Mouse (Mus musculus): ENCODE measurements around the gene Ccl5. TPM values are rescaled to one million over a fixed set of nuclear protein-coding genes. Genes with fewer than 3 reads are reported as not detected.

Gene Ccl5
- polyA plus RNA-seq, 1 experiment, result 519 TPM

- Histone ChIP-seq H3K36me3 (ENCODE audit: control insufficient read depth, insufficient read depth, low read length) (no peaks in the 10 kb centered on the region), H3K27me3 (ENCODE audit: control insufficient read depth, insufficient read depth, low read length) (no peaks in the 10 kb centered on the region), H3K4me1 (ENCODE audit: control insufficient read depth, insufficient read depth, insufficient read length) (peaks cover 12% of the 10 kb centered on the region; the same call in 1 of the 2 replicates), H3K27ac (ENCODE audit: insufficient read depth, low read length) (no peak overlapping the region), H3K4me3 (ENCODE audit: extremely low read depth, insufficient read depth, insufficient read length) (no peak overlapping the region)
- DNase-seq (ENCODE audit: low read depth in 1 of 2, low spot score in 2 of 2), result no peak
- WGBS, result 44% methylated on average over 7 of the region's 7 CpGs
- TF ChIP-seq CTCF (IDR thresholded peaks at IDR 0.05; ENCODE audit: extremely low read depth, insufficient read depth, insufficient read length, insufficient replicate concordance), result no peak
- no peak for TF ChIP-seq POLR2A (IDR thresholded peaks at IDR 0.05; ENCODE audit: low read depth, low read length)
These were observed 38.9 kb upstream of the Ccl5 start for GRCm38 (mm10) chr11:83569249-83569648.

DNA sequence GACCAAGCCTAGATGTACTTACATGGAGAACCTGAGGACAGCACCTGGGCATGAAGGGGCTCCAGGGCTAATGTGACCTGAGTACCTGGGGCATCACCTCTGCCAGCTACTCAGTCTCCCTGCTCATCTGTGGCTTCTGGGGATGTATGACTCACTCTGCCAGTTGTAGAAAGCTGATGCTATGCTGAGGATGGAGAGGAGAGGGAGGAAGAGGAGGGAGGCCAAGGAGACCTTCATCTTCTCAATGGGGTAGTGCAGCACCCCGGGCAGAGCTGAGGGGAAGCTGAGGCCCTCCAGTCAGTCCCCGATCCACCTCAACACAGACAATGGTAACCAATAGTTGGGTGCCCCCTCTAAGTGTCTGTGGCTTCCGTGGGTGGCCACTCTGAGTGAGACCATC is 38.5 kb upstream of the Ccl5 start:
- no peaks in the 10 kb centered on the region for H3K27me3 ChIP-seq (ENCODE audit: control insufficient read depth, insufficient read depth, low read length)
- no peak overlapping the region for H3K4me3 ChIP-seq (ENCODE audit: extremely low read depth, insufficient read depth, insufficient read length)
- H3K4me1 ChIP-seq (ENCODE audit: control insufficient read depth, insufficient read depth, insufficient read length), result peaks cover 12% of the 10 kb centered on the region; the same call in 1 of the 2 replicates
- WGBS, result 50% methylated on average over 3 of the region's 3 CpGs
- H3K27ac ChIP-seq (ENCODE audit: insufficient read depth, low read length), result no peak overlapping the region
- TF ChIP-seq POLR2A (IDR thresholded peaks at IDR 0.05; ENCODE audit: low read depth, low read length), result no peak
- no peak for TF ChIP-seq CTCF (IDR thresholded peaks at IDR 0.05; ENCODE audit: extremely low read depth, insufficient read depth, insufficient read length, insufficient replicate concordance)
- no peak for DNase-seq (ENCODE audit: low read depth in 1 of 2, low spot score in 2 of 2)
- no peaks in the 10 kb centered on the region for H3K36me3 ChIP-seq (ENCODE audit: control insufficient read depth, insufficient read depth, low read length)

- Histone ChIP-seq H3K36me3 (ENCODE audit: control insufficient read depth, insufficient read depth, low read length) (no peaks in the 10 kb centered on the region), H3K4me3 (ENCODE audit: extremely low read depth, insufficient read depth, insufficient read length) (no peak overlapping the region), H3K4me1 (ENCODE audit: control insufficient read depth, insufficient read depth, insufficient read length) (peaks cover 12% of the 10 kb centered on the region; the same call in 1 of the 2 replicates), H3K27ac (ENCODE audit: insufficient read depth, low read length) (no peak overlapping the region), H3K27me3 (ENCODE audit: control insufficient read depth, insufficient read depth, low read length) (no peaks in the 10 kb centered on the region)
- 87% methylated on average over 9 of the region's 9 CpGs for WGBS
- no peak for DNase-seq (ENCODE audit: low read depth in 1 of 2, low spot score in 2 of 2)
- TF ChIP-seq POLR2A (IDR thresholded peaks at IDR 0.05; ENCODE audit: low read depth, low read length) (no peak), CTCF (IDR thresholded peaks at IDR 0.05; ENCODE audit: extremely low read depth, insufficient read depth, insufficient read length, insufficient replicate concordance) (no peak)
These were observed 37.7 kb upstream of the Ccl5 start for GRCm38 (mm10) chr11:83568061-83568460.

GRCm38 (mm10) chr11:83567311-83567710 is 37.0 kb upstream of the Ccl5 start:
- 79% methylated on average over 7 of the region's 7 CpGs for WGBS
- no peaks in the 10 kb centered on the region for H3K27me3 ChIP-seq (ENCODE audit: control insufficient read depth, insufficient read depth, low read length)
- no peak for DNase-seq (ENCODE audit: low read depth in 1 of 2, low spot score in 2 of 2)
- no peak overlapping the region for H3K4me3 ChIP-seq (ENCODE audit: extremely low read depth, insufficient read depth, insufficient read length)
- no peak for TF ChIP-seq POLR2A (IDR thresholded peaks at IDR 0.05; ENCODE audit: low read depth, low read length)
- no peak for TF ChIP-seq CTCF (IDR thresholded peaks at IDR 0.05; ENCODE audit: extremely low read depth, insufficient read depth, insufficient read length, insufficient replicate concordance)
- H3K36me3 ChIP-seq (ENCODE audit: control insufficient read depth, insufficient read depth, low read length), result no peaks in the 10 kb centered on the region
- H3K4me1 ChIP-seq (ENCODE audit: control insufficient read depth, insufficient read depth, insufficient read length), result peaks cover 11% of the 10 kb centered on the region; the same call in 1 of the 2 replicates
- H3K27ac ChIP-seq (ENCODE audit: insufficient read depth, low read length), result no peak overlapping the region

- TF ChIP-seq CTCF (IDR thresholded peaks at IDR 0.05; ENCODE audit: extremely low read depth, insufficient read depth, insufficient read length, insufficient replicate concordance), result no peak
- TF ChIP-seq POLR2A (IDR thresholded peaks at IDR 0.05; ENCODE audit: low read depth, low read length), result no peak
- DNase-seq (ENCODE audit: low read depth in 1 of 2, low spot score in 2 of 2), result no peak
- peaks cover 12% of the 10 kb centered on the region; the same call in 1 of the 2 replicates for H3K4me1 ChIP-seq (ENCODE audit: control insufficient read depth, insufficient read depth, insufficient read length)
- no peaks in the 10 kb centered on the region for H3K36me3 ChIP-seq (ENCODE audit: control insufficient read depth, insufficient read depth, low read length)
- no peak overlapping the region for H3K4me3 ChIP-seq (ENCODE audit: extremely low read depth, insufficient read depth, insufficient read length)
- no peaks in the 10 kb centered on the region for H3K27me3 ChIP-seq (ENCODE audit: control insufficient read depth, insufficient read depth, low read length)
- no peak overlapping the region for H3K27ac ChIP-seq (ENCODE audit: insufficient read depth, low read length)
These were observed 36.3 kb upstream of the Ccl5 start for GRCm38 (mm10) chr11:83566617-83567016.

GRCm38 (mm10) chr11:83563754-83564153 is 33.4 kb upstream of the Ccl5 start:
- TF ChIP-seq POLR2A (IDR thresholded peaks at IDR 0.05; ENCODE audit: low read depth, low read length), result no peak
- no peak for TF ChIP-seq CTCF (IDR thresholded peaks at IDR 0.05; ENCODE audit: extremely low read depth, insufficient read depth, insufficient read length, insufficient replicate concordance)
- no peak for DNase-seq (ENCODE audit: low read depth in 1 of 2, low spot score in 2 of 2)
- no peaks in the 10 kb centered on the region for H3K27me3 ChIP-seq (ENCODE audit: control insufficient read depth, insufficient read depth, low read length)
- no peaks in the 10 kb centered on the region for H3K36me3 ChIP-seq (ENCODE audit: control insufficient read depth, insufficient read depth, low read length)
- H3K4me1 ChIP-seq (ENCODE audit: control insufficient read depth, insufficient read depth, insufficient read length), result peaks cover 14% of the 10 kb centered on the region
- H3K27ac ChIP-seq (ENCODE audit: insufficient read depth, low read length), result no peak overlapping the region
- WGBS, result 70% methylated on average over 2 of the region's 2 CpGs
- no peak overlapping the region for H3K4me3 ChIP-seq (ENCODE audit: extremely low read depth, insufficient read depth, insufficient read length)

GRCm38 (mm10) chr11:83562311-83562887 is 32.1 kb upstream of the Ccl5 start:
- Histone ChIP-seq H3K27ac (ENCODE audit: insufficient read depth, low read length) (no peak overlapping the region), H3K4me1 (ENCODE audit: control insufficient read depth, insufficient read depth, insufficient read length) (peaks cover 14% of the 10 kb centered on the region), H3K4me3 (ENCODE audit: extremely low read depth, insufficient read depth, insufficient read length) (no peak overlapping the region), H3K36me3 (ENCODE audit: control insufficient read depth, insufficient read depth, low read length) (no peaks in the 10 kb centered on the region), H3K27me3 (ENCODE audit: control insufficient read depth, insufficient read depth, low read length) (no peaks in the 10 kb centered on the region)
- DNase-seq (ENCODE audit: low read depth in 1 of 2, low spot score in 2 of 2), result no peak
- no peak for TF ChIP-seq POLR2A (IDR thresholded peaks at IDR 0.05; ENCODE audit: low read depth, low read length)
- TF ChIP-seq CTCF (IDR thresholded peaks at IDR 0.05; ENCODE audit: extremely low read depth, insufficient read depth, insufficient read length, insufficient replicate concordance), result no peak
- 65% methylated on average over 6 of the region's 6 CpGs for WGBS
